ENCODE assay signal across 9 mouse cellular contexts in the genomic region with DNA sequence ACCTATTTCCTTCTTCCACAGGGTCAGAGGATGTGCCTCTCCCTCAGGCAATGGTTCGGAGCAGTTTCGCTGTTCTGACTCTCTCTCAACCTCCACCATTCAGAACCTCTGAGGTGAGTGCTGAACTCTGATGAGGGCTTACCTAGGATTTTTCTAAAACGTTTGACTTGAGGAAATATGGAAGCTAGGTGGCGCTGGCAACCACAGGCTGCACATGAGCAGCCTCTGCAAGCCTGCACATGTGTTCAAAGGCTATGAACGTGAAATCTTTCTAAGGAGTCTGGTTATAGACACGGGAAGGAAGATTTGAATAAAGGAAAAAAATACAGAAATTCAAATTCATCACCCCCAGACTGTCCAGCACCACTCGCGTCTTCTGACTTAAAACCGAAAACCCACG.
DNase-seq lines count a peak whose midpoint lies in the region; ATAC-seq and TF ChIP-seq lines count a peak whose summit lies in the region.
"Had no signal": no experiment of that assay in that cellular context is flagged by ENCODE, and none has a peak within 500 bp of the region (broad histone marks: within the 10 kb centered on the region; RNA-seq: fewer than 3 reads in every experiment).

No protein-coding gene starts in this region.

- H3K9me3 ChIP-seq in MEL (replicated peaks; ENCODE audit: insufficient read depth, low read length): no peaks in the 10 kb centered on the region
- H3K9me3 ChIP-seq: lung, embryonic 15.5 days had no signal

- H3K36me3 ChIP-seq in MEL (ENCODE audit: control insufficient read depth in 1 of 2, insufficient read depth in 2 of 2, low read length in 2 of 2): no peaks in the 10 kb centered on the region
- H3K36me3 ChIP-seq: lung, embryonic 15.5 days had no signal

- no peak for TF ChIP-seq EP300 in MEL (IDR thresholded peaks at IDR 0.05; ENCODE audit: low read depth in 1 of 2, low read length in 2 of 2)

- no peaks in the 10 kb centered on the region for H3K27me3 ChIP-seq in MEL (ENCODE audit: control insufficient read depth in 1 of 2, insufficient read depth in 2 of 2, low read length in 2 of 2)
- H3K27me3 ChIP-seq: lung, embryonic 15.5 days had no signal

- peak in 2 of 3 experiments; percentile 18 to 37; a peak in 3 of 6 replicates for TF ChIP-seq CTCF in MEL (IDR thresholded peaks at IDR 0.05 in 2 of 3, conservative IDR thresholded peaks at IDR 0.05 in 1 of 3; ENCODE audit: control insufficient read depth in 1 of 3, insufficient read depth in 1 of 3, low read depth in 2 of 3, low read length in 3 of 3, poor library complexity in 1 of 3, severe bottlenecking in 1 of 3)

- TF ChIP-seq RAD21 in MEL (IDR thresholded peaks at IDR 0.05; ENCODE audit: low read depth, low read length): peak; percentile 22

- H3K27ac ChIP-seq in MEL (ENCODE audit: control insufficient read depth, low read depth, low read length): no peak overlapping the region
- H3K27ac ChIP-seq: lung, embryonic 15.5 days had no signal

- no peak overlapping the region for H3K4me3 ChIP-seq in MEL (ENCODE audit: control insufficient read depth in 1 of 2, insufficient read depth in 1 of 2, low read depth in 2 of 2, low read length in 2 of 2)
- H3K4me3 ChIP-seq: lung, embryonic 15.5 days had no signal

- TF ChIP-seq POLR2A in MEL (IDR thresholded peaks at IDR 0.05; ENCODE audit: control insufficient read depth in 1 of 2, insufficient read depth in 1 of 2, low read depth in 1 of 2, low read length in 2 of 2, poor library complexity in 1 of 2): no peak

- no peaks in the 10 kb centered on the region for H3K4me1 ChIP-seq in MEL (ENCODE audit: control insufficient read depth in 1 of 2, insufficient read depth in 2 of 2, low read length in 2 of 2)
- H3K4me1 ChIP-seq: lung, embryonic 15.5 days had no signal

- H3K79me2 ChIP-seq in MEL (ENCODE audit: control insufficient read depth, insufficient read depth, low read length, poor library complexity): no peaks in the 10 kb centered on the region

- peak; percentile 11 to 57 for DNase-seq in heart, adult 18-20 months
- no peak for DNase-seq in heart, postnatal 25 days (ENCODE audit: low spot score)
- DNase-seq in MEL (ENCODE audit: low read depth, low spot score): peak; percentile 5
- DNase-seq in embryo, embryonic 10.5 days (ENCODE audit: low spot score): peak; percentile 79
- peak; percentile 22 to 46 for DNase-seq in heart, postnatal 36 days
- DNase-seq in layer of hippocampus, postnatal 10 days (ENCODE audit: low spot score in 2 of 2): peak; percentile 59 to 73
- peak; percentile 2 for DNase-seq in thymus, postnatal 25 days

- intact Hi-C loops in heart, postnatal 25 days (cut with DNase I): loop anchor here (2.0 to 10.0 kb wide), 4 partner anchors 35 to 952 kb away; no protein-coding TSS in a partner anchor
- intact Hi-C loops in heart, postnatal 36 days (cut with DNase I): loop anchor here (1.0 to 5.0 kb wide), 5 partner anchors 35 to 958 kb away; no protein-coding TSS in a partner anchor

- ATAC-seq in megakaryocyte-erythroid progenitor cell, adult 5-6 weeks (replicated peaks; ENCODE audit: low FRiP score, low TSS enrichment, poor library complexity, severe bottlenecking): peak; percentile 68; the same call in 1 of the 2 replicates

- H3K9ac ChIP-seq in MEL (ENCODE audit: control insufficient read depth, low read depth, low read length, poor library complexity, severe bottlenecking): no peak overlapping the region
- H3K9ac ChIP-seq: lung, embryonic 15.5 days had no signal

TF ChIP-seq in MEL, 35 proteins besides CTCF, POLR2A, EP300 and RAD21:
- TF ChIP-seq ETS1 (IDR thresholded peaks at IDR 0.05; ENCODE audit: low read depth, low read length) (no peak), SMC3 (IDR thresholded peaks at IDR 0.05; ENCODE audit: low read depth, low read length) (peak; percentile 23; the same call in 1 of the 2 replicates), POLR2AphosphoS2 (IDR thresholded peaks at IDR 0.05; ENCODE audit: low read length) (no peak)
TF ChIP-seq in MEL: peak in this region for 1.
